Mouse (Mus musculus) thymus, postnatal 25 days (tissue): Measurements from ENCODE around the gene Mrpl14.

Experiments
- DNase-seq: peaks from one replicate; pipeline ENCODE4 v3.0.0; 2022

The Mrpl14 gene

DNA sequence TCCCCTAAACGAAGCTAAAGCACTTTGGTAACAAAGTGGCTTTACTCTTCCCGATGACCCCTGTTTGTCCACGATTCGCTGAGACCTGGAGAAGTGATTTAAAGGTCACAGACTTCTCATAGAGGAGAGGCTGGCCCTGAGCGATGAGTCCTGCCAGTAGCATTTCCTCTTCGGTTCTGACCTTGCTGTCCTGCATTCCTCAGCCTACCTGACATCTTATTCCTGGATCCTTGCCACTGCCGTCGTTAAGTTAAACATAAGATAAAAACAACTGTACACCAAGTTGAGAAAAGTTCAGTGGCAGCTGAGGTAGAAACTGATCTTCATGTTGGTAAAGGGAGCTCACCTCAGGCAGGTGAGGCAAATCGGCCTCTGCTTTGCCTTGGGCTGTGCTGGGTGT is 3.0 kb downstream of the Mrpl14 start:
- DNase-seq: no peak

DNA sequence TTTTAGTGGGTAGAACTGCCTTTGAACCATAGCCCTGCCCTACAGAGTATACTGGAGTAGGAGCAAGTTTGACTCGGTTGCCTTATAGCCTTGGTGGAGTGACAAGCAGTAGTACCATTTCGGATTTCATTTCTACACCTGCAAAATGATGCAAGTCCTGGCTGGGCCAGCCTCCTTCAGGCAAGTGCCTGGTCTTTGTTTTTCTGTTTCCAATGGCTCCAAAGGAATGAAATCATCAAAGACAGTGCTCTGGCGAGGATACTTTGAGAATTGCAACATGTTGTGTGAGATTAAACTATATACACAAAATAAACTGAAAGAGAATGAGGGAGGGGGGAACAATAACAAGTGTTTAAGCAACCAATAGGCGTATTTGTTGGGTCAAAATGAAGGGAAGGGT is 3.9 kb downstream of the Mrpl14 start:
- no peak for DNase-seq

DNA sequence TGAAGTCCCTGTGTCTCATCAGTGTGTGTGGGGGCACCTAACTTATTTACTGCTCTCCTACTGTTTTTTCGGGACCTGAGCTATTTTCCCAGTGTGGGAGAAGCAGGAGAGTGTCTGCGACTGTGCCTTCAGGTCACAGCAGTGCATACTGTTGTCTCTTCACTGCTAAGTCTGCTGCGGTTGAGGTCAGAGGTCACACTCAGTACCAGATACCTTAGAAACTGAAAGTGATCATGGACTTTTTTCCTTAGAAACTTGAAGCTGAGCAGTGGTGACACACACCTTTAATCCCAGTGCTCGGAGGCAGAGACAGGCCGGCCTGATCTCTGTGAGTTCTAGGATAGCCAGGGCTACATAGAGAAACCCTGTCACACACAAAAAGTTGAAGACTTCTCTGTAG is 6.0 kb downstream of the Mrpl14 start:
- no peak for DNase-seq

DNA sequence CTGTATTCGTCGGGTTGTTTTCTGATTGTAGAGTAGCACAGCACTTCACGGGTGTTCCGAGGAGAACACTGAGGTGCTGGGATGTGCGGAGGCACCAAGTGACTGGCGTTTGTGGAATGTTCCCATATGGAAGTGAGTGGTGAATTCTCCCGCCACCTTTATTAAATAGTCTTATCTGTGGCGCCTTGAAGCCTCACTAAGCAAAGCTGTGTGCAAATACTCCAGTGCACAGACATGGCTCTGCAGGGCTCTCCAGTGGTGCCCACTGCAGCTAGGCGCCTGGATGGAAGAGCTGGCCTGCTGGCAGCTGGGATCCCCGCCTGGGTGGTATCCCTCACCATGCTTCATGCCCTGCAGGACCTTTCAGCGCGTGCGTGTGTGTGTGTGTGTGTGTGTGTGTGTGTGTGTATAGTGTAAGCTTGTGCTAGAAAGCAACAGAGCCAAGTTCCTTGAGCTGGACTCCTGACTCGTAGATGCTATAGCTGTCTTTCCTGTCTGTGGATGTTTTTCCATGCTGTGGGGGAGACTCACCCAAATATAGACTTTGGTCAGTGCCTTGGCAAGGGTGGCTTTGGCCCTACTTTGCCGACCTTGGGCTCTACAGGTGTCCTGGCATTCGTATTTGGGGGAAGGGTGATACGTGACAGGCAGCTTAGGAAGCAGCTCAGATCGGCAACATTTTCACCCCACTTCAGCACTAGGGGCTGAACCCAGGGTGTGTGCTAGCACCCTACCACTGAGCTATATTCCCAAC is 7.9 kb downstream of the Mrpl14 start:
- DNase-seq: no peak

DNA sequence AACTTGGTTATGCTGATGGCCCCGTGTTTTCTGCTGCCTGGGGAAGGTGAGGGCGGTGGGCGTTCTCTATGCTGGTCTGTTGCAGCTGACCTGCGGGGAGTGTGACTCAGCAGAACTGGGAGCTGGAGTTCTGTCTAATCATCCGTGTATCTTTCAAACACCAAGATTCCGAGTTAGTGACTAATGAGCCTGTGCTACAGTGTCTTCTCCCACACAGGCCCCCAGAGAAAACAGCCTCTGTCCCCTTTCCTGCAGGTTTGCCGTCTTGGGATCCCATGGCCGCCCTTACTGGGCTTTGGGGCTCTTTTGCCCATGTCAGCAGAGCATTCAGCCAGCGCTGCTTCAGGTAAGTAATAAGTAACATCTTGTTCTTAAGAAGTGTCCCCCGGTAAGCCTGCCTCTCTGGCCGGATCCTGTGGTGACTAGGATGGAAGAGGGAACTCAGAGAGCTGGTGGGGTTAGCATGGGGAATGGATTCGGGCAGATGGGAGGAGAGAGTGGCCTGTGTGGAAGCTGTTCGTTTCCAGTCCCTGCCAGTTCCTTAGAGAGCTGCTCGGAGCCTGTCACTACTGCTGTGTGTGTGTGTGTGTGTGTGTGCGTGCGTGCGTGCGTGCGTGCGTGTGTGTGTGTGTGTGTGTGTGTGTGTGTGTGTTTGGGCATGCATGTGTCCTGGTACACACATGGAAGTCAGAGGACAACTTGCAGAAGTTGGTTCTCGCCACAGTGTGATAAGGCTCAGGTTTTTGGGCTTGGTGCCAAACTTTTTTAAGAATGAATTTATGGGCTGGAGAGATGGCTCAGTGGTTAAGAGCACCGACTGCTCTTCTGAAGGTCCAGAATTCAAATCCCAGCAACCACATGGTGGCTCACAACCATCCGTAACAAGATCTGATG is 9.4 kb downstream of the Mrpl14 start:
- no peak for DNase-seq

DNA sequence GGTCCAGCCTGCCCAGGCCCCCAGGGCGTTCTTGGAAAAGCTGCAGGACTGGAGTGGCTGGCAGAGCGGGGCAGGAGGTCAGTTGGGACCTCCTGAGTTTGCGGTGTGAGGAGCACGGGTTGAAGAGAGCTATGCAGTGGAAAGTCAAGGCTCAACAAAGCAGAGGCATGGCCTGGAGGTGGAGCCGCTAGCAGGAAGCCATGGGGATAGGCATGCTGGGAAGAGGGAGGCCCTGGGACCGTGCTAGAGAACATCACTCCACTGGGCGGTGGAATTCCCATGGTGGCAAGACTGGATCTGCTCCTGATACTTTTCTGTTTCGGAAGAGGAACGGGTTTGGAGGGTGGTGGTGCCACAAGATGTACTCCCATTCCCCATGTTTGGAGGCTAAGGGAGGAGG is 10.9 kb downstream of the Mrpl14 start:
- DNase-seq: no peak

DNA sequence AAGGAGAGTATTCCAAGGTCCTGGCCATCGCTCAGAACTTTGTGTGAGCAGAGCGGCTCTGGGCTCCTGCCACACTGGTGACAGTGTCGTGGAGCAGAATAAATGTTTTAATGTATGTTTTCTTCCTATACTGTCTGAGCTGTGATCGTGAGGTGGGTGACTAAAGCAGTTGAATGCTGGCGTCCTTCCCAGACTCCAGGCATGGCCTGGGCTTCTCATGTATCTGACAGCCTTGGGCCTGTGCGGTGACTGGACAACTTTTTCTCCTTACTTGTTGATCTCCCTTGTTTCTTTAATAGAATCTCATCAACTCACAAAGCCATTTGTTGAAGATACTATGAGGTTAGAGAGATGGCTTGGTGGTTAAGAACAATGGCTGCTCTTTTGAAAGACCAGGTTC is 12.2 kb downstream of the Mrpl14 start:
- DNase-seq: no peak

DNA sequence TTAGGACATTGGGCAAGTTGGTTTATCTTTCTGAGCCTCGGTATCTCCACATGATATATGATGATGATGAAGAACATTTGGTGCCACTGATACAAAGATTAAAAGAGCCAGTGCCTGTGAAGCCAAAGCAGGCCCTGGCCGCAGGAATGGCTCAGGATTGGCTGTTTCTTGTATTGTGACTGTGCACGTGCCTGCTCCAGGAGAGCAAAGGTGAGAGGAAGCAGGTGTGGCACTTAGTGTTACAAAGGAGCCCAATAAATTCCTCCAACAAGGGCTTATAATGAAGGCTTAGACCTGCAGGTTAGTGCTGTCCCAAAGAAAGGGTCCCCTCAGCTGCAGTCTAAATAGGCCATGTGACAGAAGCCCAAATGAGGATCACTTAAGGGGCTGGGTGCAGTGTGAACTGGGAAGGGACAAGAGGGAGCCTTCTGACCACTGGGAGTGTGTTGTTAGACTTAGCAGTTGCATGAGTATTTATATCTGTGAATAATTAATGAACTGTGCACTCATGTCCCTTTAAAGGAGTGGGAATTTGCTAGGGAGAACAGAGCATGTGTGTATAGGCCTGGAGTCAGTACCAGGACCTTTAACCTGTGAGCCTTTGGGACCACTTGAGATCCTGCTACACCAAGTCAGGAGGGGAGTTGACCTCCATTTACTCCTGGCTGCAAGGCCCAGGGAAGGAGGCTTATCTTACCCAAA is 13.1 kb downstream of the Mrpl14 start:
- no peak for DNase-seq

DNA sequence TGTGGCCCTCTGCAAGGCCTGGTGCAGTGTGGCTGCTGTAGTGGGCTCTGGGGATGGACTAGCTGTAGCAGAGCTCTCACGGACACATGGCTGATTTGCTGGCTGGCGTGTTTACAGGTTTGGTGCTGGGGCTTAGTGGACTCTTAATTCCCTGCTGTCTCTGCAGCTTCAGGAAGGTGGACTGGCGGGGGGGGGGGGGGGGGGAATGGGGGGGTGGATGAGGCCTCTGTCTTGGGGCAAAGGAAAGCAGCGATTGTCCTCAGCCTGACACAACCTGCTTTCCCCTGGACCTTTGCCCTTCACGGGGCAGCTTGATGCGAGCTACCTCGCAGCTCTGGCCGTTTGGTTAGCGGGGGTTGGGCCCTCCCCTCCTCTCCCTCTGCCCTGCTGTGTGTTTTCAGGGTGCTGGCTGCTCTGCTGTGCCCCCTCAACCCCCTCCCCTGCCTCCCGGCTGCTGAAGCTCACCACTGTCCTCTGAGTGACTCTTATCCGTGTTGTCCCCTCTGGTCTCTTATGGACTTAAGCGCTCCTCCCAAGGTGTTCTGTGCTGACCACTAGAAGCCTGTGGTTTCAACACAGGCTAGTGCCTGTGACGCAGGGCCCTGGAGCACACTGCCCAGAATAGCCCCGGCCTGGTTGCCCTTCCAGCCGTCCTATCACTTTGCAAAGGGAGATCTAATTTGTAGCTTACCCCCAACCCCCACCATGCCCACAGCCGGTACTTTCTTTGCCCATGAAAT is 14.5 kb downstream of the Mrpl14 start:
- DNase-seq: no peak

DNA sequence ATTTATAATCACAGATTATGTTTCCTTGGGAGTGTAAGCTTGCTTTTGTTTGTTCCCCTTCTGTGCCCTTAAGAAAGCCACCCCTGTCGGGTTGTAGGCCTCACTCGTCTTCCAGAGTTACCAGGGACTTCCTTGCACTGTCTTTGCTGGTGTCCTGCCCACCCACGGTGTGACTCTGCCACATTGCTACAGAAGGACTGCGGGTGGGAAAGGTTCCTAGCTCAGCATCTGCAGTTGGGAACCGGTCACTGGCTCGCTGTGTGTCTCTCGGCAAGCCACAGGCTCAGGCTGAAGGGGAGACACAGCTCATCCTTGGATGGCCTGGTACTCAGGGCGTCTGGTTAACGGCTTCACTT is 15.1 kb downstream of the Mrpl14 start:
- no peak for DNase-seq

DNA sequence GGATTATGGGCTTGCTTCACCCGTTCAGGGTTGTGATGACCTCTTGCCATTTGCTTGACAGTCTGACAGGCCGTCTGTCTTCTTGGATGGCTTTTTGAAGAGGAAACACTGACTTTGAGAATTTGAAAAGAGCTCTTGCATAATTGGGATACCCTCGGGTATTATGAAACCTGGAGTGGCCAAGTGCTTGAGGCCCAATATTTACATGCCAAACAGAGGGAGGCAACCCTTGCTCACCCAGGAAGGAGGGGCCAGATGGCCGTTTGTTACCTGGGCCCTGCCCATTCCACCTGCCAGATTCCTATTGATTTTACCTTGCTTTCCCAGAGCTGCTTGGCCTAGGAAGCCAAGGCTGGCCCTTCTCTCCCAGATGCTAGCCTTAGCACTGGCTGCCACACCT is 16.1 kb downstream of the Mrpl14 start:
- DNase-seq: no peak

DNA sequence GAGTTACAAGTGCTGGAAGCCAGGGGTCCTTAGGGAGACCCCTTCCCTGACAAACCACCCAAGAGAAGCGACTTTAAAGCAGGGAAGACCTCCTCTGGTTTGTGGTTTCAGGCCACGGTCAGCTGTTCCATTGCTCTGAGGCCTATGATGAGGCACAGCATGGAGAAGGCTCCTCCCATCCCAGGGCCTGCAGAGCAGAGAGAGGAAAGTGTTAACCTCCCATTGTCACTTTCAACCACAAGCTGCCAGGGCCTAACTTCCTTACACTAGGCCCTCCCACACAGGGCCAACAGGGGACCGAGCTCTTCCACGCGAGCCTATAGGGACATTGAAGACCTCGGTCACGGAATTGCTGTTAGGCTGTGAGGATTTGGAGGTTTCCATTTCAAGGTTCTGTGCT is 17.1 kb downstream of the Mrpl14 start:
- no peak for DNase-seq

DNA sequence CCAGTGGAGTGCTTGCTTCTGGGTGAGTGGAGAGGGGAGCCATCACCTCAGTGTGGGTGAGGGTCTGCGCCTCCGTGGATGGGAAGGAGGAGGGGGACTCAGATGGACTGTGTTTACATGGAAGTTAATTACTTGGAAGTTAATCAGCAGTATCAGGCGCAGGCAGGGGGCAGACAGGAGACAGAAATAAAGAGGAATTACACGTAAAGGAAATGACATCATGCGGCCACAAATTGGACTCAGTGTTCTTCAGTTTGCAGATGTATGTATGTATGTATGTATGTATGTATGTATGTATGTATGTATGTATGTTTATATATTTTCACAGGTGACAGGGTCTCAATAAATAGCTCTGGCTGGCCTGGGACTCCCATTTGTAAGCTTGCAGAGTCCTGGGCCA is 20.7 kb downstream of the Mrpl14 start:
- DNase-seq: no peak

DNA sequence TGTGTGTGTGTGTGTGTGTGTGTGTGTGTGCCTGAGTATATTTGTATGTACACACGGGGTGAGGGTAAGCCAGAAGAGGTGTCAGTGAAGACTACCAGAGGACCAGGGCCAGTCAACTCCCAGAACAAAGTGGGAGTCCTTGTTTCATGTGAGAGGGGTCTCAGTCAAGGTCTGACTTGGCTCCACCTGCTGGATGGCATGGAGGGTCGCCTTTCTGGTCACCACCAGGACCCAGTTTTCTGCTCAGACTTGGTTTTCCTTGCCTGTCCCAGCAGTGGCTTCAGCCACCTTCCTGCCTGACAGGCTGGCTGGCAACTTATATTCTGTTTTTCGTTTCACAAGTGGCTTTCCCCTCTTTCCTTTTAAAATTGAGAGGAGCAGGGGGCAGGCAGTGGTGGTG is 21.3 kb downstream of the Mrpl14 start:
- no peak for DNase-seq

DNA sequence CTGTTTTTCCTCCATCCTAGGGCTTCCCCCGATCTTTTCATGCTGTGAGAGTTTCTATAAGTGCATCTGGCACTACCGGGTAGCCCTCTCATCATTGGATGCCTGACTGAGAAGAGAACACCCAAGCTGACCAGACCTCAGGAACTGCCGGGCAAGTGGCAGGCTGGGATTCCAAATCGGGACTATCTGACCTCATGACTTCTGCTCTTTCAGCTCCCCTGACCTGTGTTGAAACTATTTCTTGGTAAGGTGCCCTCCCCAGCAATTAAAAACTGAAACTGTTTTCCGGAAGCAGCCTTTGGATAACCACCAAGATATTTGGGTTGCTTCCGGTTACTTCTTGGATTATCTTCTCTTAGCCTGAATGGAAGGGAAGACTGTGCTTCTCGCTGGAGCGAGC is 22.1 kb downstream of the Mrpl14 start:
- no peak for DNase-seq

DNA sequence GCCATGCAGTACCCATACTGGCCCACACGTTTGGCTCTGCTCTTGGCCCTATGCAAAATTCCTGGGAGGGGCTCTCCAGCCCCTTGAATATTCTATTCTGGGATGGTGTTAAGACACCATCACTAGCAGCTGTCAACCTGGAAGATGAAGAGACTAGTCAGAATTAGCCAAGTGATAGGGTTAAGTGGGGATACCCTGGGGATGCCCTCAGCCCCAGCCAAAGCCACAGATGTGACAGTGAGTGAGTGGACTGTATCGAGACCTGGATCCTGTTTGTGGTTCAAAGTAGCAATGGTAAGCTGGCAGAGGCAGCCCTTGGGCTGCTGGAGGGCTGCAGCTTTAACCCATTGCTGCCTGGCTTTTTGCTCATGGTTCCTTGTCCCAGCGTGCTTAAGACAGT is 23.7 kb downstream of the Mrpl14 start:
- no peak for DNase-seq

DNA sequence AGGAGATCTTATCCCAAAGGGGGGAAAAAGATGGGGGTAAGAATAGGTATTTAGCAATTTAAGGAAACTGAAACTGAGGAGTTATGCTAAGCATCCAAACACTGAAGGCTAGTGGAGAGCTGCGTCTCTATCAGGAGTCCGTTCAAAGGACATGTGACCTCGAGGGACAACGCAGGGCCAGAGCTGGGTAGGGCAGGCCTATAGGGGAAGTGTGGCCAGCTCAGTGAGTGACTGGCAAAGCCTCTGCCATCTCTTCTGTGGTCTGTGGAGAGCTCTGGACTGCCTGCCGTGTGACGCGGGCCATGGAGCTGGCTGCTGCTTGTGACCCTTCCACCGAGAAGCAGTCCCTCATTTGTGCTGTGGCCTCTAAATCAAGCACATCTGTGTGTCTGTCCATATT is 24.3 kb downstream of the Mrpl14 start:
- DNase-seq: no peak

DNA sequence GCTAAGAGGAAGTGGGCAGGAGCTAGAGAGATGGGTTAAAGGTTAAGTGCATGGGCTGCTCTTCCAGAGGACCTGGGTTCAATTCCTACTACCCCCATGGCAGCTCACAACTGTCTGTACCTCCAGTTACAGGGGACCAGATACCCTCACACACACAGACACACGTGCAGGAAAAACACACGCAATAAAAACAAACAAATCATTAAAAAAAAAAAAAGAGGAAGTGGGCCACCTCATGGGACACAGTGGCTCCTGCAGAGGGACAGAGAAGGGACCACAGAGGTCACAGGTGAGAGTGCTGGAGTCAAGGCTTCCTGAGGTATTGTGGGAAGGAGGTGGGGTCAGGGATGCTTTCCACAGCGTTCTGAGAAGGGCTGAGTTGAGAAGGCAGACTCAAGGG is 25.4 kb downstream of the Mrpl14 start:
- DNase-seq: no peak

DNA sequence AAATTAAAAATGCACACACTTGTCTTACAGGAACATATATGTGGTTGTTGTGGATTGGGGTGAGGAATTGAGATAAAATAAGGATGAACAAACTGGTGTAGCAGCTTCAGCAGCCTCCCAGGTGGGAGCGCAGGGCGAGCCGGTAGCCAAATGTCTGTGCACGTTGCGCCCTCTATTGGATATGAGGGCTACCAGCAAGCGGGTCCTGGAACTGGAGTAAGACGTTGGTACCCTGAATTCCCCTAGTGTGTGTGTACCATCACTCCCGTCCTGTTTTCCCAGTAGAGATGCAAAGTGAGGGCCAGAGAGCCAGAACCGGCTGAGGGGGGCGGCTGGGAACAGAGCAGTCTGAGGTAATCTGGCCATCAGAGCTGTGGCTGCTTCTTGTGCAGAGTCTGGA is 32.2 kb downstream of the Mrpl14 start:
- DNase-seq: peak; percentile 81

DNA sequence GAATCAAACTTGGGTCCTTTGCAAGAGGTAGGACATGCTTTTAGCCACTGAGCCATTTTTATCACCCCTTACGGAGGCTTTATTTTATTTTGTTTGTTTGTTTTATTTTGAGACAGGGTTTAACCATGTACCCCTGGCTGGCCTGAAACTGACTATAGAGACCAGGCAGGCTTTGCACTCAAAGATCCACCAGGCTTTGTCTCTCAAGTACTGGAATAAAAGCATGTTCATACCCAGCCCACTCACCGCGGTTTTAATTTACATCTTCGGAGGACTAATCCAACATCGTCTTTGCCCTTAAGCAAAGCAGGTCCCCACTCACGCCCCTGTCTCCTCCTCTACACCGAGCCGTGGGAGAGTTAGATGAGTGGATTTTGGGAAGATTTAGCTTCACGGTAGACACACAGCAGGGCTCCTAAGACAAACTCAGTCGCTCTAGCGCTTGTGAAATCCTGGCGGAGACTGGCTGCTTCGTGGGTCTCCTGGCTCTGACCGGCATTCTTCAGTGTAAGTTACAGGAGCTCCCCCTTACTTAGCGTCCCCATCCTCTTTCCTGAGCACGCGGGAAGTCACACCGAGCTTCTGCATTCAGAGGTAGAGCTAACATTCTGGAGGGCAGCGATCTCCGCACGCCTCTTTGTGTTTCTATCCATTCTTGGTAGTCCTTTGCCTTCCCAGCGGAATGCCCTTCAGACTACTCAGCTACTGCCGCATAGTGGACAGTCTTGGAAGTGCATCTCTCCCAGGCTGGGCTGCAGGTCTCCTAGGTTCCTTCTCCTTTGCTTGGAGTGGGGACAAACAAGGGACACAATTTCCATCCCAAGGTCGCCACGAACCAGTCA is 37.8 kb downstream of the Mrpl14 start:
- DNase-seq: peak; percentile 74

DNA sequence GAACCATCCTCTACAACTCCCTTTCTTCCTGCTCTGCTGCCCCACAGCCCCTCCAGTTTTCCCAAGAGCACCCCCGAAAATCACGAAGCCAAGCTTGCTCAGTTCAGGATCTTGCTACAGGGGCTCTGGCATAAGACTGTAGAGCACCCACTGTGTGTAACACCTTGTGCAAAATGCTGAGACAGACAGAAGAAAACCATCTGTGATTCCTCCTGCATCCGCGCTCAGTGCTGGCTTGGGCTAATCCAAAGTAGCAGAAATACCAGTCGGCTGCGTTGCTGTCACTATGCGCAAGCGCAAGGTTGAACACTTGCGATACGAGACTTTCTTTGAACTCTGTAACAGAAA is 38.4 kb downstream of the Mrpl14 start:
- no peak for DNase-seq

DNA sequence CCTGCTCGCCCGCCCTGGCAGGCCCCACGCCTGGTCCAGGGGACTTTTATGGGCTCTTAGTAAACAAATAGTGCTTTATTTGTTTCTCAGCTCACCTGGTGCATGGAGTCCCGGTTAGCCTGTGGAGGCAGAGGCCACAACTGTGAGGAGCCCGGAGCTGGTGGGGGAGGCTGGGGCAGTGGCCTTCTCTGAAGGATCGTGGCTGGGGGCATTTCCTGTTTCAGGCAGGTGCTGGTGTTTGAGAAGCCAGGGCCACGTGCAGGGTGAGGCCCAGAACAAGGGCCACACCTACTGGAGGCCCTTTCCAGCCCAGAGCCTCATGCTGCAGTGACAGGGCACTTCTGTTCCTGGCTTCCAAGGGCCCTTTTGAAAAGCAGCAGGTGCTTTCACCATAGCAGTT is 40.1 kb downstream of the Mrpl14 start:
- peak; percentile 14 for DNase-seq
